Mouse (Mus musculus) heart, embryonic 12.5 days (tissue): ENCODE results near the gene Palm2. TPM values are rescaled to one million over a fixed set of nuclear protein-coding genes. Genes with fewer than 3 reads are reported as not detected.

Experiments used
- ATAC-seq: fragments of 200-750 bp; cut with Nextera tagmentation; 2 replicates; pipeline ENCODE4 v1.8.0; 2017; ENCODE audit warnings: moderate TSS enrichment, moderate library complexity; ENCODE audit not compliant: insufficient number of reproducible peaks, low FRiP score
- H3K27ac ChIP-seq: fragments of 300-500 bp; sonication (generic); 2 replicates; pipeline ENCODE4 v1.5.1; 2016; ENCODE audit warnings: mild to moderate bottlenecking, moderate library complexity; ENCODE audit not compliant: poor library complexity, severe bottlenecking
- H3K27me3 ChIP-seq: fragments of 300-500 bp; sonication (generic); replicated peaks from 2 replicates; pipeline ENCODE4 v1.6.1; 2016; ENCODE audit warnings: mild to moderate bottlenecking, moderate library complexity
- H3K36me3 ChIP-seq: fragments of 300-500 bp; sonication (generic); 2 replicates; pipeline ENCODE4 v1.6.1; 2016; ENCODE audit warnings: mild to moderate bottlenecking, moderate library complexity
- H3K4me1 ChIP-seq: fragments of 300-500 bp; sonication (generic); replicated peaks from 2 replicates; pipeline ENCODE4 v1.6.1; 2016; ENCODE audit warnings: mild to moderate bottlenecking
- H3K4me2 ChIP-seq: fragments of 300-500 bp; sonication (generic); 2 replicates; pipeline ENCODE4 v1.6.1; 2016; ENCODE audit warnings: mild to moderate bottlenecking, moderate library complexity
- H3K4me3 ChIP-seq: fragments of 300-500 bp; sonication (generic); 2 replicates; pipeline ENCODE4 v1.5.1; 2016; ENCODE audit warnings: mild to moderate bottlenecking
- H3K9ac ChIP-seq: fragments of 300-500 bp; sonication (generic); 2 replicates; pipeline ENCODE4 v1.6.1; 2016; ENCODE audit warnings: mild to moderate bottlenecking, moderate library complexity
- H3K9me3 ChIP-seq: fragments of 300-500 bp; sonication (generic); replicated peaks from 2 replicates; pipeline ENCODE4 v1.6.1; 2016; ENCODE audit warnings: mild to moderate bottlenecking, moderate library complexity
- WGBS: fragments of 180-500 bp; shearing (Covaris S2); methylation state at CpG from one replicate; pipeline ENCODE4 v1.1.7; 2016; 5-methylcytosine and 5-hydroxymethylcytosine counted together
- polyA plus RNA-seq: library from polyadenylated mRNA; unstranded; fragments of >200 nt; fragmentation: Nextera tagmentation; extraction: Ambion mirVana; gene quantifications from 2 replicates; pipeline ENCODE4 v1.2.1, GENCODE M21; 2016

Gene Palm2
- polyA plus RNA-seq, 1 experiment from 2014 or later = 35.1 TPM

DNA sequence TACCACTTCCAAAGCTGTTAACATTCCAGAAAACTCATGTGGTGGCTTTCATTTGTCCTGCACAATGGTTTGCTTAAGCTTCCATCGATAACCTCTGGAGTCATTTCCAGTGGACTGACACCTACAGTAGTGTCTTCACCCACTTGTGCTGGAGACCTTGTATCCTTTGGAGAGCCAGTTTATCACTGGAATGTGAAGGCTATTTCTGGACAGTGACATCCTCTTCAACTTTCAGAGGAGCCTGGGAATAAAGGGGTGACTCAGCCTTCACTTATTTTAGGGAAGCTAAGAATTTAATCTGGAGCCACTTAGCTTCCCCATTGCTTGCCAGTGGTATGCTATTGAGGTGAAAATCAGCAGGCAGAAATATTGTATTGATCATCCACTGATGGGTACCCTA lies 154.3 kb downstream of the Palm2 start:
- H3K36me3 ChIP-seq = peaks cover 4% of the 10 kb centered on the region
- no peaks in the 10 kb centered on the region for H3K27me3 ChIP-seq
- H3K4me1 ChIP-seq = peaks cover 81% of the 10 kb centered on the region
- H3K27ac ChIP-seq = peak overlapping the region; percentile 88
- peak; percentile 49; the same call in 1 of the 2 replicates for ATAC-seq
- no peaks in the 10 kb centered on the region for H3K9me3 ChIP-seq
- no peak overlapping the region for H3K4me3 ChIP-seq
- WGBS = 47% methylated on average over 1 of the region's 1 CpGs
- no peak overlapping the region for H3K9ac ChIP-seq
- peak overlapping the region; percentile 31; the same call in 1 of the 2 replicates for H3K4me2 ChIP-seq

DNA sequence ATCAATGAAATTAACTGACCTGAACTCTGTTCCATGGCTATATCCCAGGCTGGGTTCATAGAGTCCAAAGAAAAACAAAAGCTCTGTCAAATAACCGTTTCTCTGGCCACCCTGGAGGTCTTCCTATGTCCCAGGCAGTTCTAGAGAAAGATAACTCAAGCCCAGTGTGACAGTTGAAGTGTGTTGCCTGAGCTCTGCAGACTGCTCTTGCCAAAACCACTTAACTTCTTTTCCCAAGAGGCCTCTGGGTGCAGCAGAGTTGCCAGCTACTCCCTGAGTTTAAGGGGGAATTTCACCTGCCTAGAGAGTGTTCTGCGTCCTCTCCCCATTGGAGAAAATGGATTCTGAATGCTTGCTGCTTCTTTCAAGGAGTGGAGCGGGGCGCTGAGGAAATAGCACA lies 158.7 kb downstream of the Palm2 start:
- no peak overlapping the region for H3K4me3 ChIP-seq
- no peaks in the 10 kb centered on the region for H3K27me3 ChIP-seq
- H3K9me3 ChIP-seq = no peaks in the 10 kb centered on the region
- H3K36me3 ChIP-seq = 0 out of 2 replicates have a peak, but pooled peaks cover 3% of the 10 kb centered on the region
- H3K27ac ChIP-seq = peak overlapping the region; percentile 61
- peaks cover 69% of the 10 kb centered on the region for H3K4me1 ChIP-seq
- H3K4me2 ChIP-seq = 0 out of 2 replicates have a peak overlapping the region, but pooled peaks have one; percentile 6
- no peak for ATAC-seq
- no peak overlapping the region for H3K9ac ChIP-seq
- 63% methylated on average over 4 of the region's 4 CpGs for WGBS

DNA sequence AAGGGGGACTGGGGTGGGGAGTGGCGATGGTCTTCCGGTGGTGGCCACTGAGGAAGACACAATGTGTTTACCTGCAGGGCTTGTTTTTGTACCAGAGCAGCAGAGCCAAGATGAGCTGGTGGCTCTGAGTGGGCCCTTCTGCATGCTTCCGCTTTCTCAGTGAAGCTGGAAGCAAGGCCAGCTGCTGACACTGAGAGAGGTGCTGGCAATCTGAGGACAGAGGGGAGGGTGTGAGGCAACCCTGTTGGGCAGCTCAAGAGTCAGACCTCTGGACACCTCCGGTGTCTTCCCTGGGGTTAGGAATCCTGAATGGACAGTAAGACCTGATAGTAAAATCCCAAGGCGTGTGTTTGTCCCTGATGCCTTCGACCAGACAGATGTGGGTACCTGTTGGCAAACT lies 165.9 kb downstream of the Palm2 start:
- H3K9me3 ChIP-seq = no peaks in the 10 kb centered on the region
- no peak overlapping the region for H3K4me3 ChIP-seq
- H3K4me2 ChIP-seq = no peak overlapping the region
- no peak for ATAC-seq
- WGBS = 76% methylated on average over 6 of the region's 6 CpGs
- no peaks in the 10 kb centered on the region for H3K27me3 ChIP-seq
- 0 out of 2 replicates have a peak, but pooled peaks cover 3% of the 10 kb centered on the region for H3K36me3 ChIP-seq
- H3K9ac ChIP-seq = 0 out of 2 replicates have a peak overlapping the region, but pooled peaks have one; percentile 2
- H3K4me1 ChIP-seq = peaks cover 77% of the 10 kb centered on the region
- H3K27ac ChIP-seq = peak overlapping the region; percentile 47; the same call in 1 of the 2 replicates

DNA sequence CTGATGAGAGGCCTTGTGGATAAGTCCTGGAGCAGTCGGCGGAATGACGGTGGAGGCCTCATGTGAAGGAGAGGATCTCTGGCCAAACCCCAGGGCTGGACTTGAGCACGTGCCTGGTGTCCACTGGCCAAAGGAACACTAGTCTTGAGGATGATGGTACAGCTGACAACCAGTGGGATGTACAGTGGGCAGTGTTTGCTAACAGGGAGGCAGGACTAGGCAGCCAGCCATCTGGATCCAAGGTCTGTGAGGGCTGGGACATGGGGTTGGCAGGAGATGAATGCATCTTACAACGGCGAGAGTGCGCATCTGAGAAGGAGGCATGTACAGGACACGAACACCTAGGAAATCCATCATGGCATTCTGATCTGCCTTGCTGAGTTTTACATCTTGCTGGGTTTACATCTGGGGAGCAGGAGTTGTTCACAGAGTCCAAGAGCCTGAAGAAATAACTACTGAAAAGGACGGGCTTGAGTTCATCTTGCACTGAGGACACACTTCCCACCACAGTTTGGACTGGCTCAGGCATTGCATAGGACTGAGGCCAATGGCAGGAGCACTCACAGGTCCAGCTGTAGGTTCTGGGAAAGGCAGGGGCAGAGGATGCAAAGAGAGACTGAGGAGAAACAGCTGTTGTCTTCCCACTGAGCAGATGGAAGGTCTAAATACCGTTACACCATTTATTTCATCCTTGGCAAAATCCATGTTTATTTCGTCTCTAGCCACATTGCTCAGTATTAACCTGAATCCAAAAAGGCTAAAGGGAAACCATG lies 166.8 kb downstream of the Palm2 start:
- H3K4me1 ChIP-seq = peaks cover 77% of the 10 kb centered on the region
- no peak overlapping the region for H3K9ac ChIP-seq
- ATAC-seq = no peak
- WGBS = 72% methylated on average over 11 of the region's 11 CpGs
- no peak overlapping the region for H3K4me2 ChIP-seq
- 0 out of 2 replicates have a peak, but pooled peaks cover 3% of the 10 kb centered on the region for H3K36me3 ChIP-seq
- no peaks in the 10 kb centered on the region for H3K9me3 ChIP-seq
- H3K27ac ChIP-seq = peak overlapping the region; percentile 55
- H3K27me3 ChIP-seq = no peaks in the 10 kb centered on the region
- H3K4me3 ChIP-seq = no peak overlapping the region

DNA sequence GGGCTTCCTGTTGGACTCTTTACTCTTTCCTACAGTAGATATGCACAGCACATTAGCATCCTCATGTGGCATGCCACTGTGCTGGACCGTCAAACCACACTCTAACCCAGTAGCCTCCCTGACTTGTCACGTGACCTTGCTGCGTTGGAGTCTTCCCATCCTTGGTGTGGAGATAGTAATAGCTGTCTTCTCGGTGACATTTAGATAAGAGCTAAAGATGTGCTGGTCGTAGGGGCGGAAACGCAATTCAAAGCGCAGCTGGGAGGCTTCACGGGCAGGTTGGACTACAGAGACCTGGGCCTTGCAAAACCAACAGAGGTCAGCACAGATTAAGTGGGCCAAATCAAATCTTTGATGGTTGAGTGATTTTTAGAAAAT lies 167.4 kb downstream of the Palm2 start:
- Histone ChIP-seq H3K27me3 (no peaks in the 10 kb centered on the region), H3K27ac (peak overlapping the region; percentile 55; the same call in 1 of the 2 replicates), H3K36me3 (0 out of 2 replicates have a peak, but pooled peaks cover 3% of the 10 kb centered on the region), H3K9me3 (no peaks in the 10 kb centered on the region), H3K4me2 (no peak overlapping the region), H3K4me1 (peaks cover 77% of the 10 kb centered on the region), H3K4me3 (no peak overlapping the region), H3K9ac (no peak overlapping the region)
- no peak for ATAC-seq
- 35% methylated on average over 9 of the region's 9 CpGs for WGBS

DNA sequence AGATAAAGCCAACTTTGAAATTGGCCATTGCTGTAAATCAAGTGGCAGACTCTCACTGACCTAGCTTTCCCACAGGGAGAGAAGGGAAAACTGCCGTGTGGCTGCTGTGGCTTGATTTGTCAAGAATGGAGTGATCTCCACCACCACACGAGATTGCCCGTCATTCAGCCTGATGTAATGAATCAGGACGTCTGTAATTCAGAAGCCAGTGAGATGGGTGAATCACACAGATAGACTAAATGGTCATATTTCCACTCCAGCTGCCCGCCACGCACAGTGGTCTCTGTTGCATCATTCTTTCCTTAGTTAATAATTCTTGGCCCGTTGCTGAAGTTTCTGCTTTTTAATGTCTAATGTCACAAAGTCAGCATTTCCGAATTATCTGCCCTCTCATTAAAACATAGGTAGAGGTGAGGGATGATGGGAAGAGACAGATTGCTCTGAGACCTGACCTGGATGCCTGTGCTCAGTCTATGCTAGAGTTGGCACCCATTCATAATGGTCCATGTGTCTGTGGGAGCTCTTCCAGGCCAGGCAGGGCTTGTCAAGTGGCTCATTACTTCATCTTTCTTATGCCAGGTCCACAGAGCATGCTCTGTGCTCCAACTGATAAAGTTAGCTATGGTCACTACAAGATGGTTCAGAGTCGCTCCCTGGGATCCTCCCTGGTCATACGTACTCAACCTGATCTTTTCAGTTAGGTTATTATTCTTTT lies 168.0 kb downstream of the Palm2 start:
- no peak for ATAC-seq
- Histone ChIP-seq H3K4me2 (no peak overlapping the region), H3K27ac (peak overlapping the region; percentile 55), H3K4me1 (peaks cover 77% of the 10 kb centered on the region), H3K9ac (no peak overlapping the region), H3K27me3 (no peaks in the 10 kb centered on the region), H3K9me3 (no peaks in the 10 kb centered on the region), H3K36me3 (0 out of 2 replicates have a peak, but pooled peaks cover 3% of the 10 kb centered on the region), H3K4me3 (no peak overlapping the region)
- WGBS = 65% methylated on average over 10 of the region's 10 CpGs

DNA sequence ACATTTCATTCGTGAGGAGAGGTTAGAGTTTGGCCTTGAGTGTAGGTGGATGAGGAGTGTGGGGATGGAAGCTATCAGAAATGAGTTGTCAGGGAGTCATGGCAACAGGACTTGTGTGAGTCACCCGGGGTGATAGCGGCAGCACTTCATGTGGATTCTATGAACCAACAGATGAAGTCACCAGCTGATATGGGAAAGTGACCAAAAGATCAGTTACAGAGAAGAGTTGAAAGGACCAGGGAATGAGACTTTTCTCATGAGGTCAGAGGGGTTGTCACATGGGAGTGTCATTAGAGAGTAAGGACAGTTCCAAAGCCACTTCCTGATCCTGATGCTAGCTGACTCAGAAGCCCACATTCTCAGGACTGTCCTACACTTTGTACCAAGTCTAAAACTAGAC lies 172.2 kb downstream of the Palm2 start:
- Histone ChIP-seq H3K4me3 (no peak overlapping the region), H3K27ac (peak overlapping the region; percentile 74), H3K9me3 (no peaks in the 10 kb centered on the region), H3K9ac (no peak overlapping the region), H3K27me3 (no peaks in the 10 kb centered on the region), H3K4me2 (0 out of 2 replicates have a peak overlapping the region, but pooled peaks have one; percentile 7), H3K4me1 (peaks cover 72% of the 10 kb centered on the region), H3K36me3 (0 out of 2 replicates have a peak, but pooled peaks cover 3% of the 10 kb centered on the region)
- 12% methylated on average over 3 of the region's 3 CpGs for WGBS
- ATAC-seq = peak; percentile 68

DNA sequence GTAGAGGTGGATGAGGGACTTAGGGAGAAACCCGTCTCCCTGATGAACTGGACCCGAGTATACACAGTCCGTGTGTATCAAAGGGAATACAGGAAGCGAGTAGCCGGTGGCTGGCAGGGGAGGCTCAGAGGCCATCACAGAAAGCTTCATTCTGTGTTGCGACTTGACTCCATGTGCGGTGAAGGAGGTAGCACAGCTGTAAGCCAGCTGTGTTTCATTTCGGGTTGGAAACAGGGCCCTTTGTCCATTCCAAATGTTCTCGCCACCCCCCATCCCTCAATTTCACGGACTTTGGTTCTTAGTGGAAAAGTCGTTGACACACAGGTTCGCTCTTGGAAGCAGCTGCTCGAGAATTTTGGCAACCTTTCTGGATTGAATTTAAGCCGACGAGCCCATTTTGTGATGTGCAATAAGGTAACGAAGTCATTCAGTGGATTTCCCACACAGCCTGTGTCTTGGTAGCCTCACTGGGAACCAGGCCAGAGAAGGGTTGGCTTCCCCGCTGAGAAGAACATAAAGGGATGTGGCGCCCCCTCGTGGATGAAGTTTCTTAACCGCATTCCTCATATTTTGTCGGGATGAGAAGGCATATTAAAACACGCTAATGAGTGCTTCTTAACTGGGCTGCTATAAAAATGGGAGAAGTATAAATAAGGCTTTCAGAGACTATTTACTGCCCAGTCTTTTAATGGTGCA lies 173.3 kb downstream of the Palm2 start:
- H3K36me3 ChIP-seq = 0 out of 2 replicates have a peak, but pooled peaks cover 3% of the 10 kb centered on the region
- peak overlapping the region; percentile 25 for H3K4me2 ChIP-seq
- no peaks in the 10 kb centered on the region for H3K27me3 ChIP-seq
- peaks cover 72% of the 10 kb centered on the region for H3K4me1 ChIP-seq
- WGBS = 40% methylated on average over 22 of the region's 22 CpGs
- H3K4me3 ChIP-seq = no peak overlapping the region
- H3K9me3 ChIP-seq = no peaks in the 10 kb centered on the region
- H3K9ac ChIP-seq = 0 out of 2 replicates have a peak overlapping the region, but pooled peaks have one; percentile 21
- 0 out of 2 replicates have a peak, but pooled peaks have one; percentile 49 for ATAC-seq
- peak overlapping the region; percentile 48; the same call in 1 of the 2 replicates for H3K27ac ChIP-seq

DNA sequence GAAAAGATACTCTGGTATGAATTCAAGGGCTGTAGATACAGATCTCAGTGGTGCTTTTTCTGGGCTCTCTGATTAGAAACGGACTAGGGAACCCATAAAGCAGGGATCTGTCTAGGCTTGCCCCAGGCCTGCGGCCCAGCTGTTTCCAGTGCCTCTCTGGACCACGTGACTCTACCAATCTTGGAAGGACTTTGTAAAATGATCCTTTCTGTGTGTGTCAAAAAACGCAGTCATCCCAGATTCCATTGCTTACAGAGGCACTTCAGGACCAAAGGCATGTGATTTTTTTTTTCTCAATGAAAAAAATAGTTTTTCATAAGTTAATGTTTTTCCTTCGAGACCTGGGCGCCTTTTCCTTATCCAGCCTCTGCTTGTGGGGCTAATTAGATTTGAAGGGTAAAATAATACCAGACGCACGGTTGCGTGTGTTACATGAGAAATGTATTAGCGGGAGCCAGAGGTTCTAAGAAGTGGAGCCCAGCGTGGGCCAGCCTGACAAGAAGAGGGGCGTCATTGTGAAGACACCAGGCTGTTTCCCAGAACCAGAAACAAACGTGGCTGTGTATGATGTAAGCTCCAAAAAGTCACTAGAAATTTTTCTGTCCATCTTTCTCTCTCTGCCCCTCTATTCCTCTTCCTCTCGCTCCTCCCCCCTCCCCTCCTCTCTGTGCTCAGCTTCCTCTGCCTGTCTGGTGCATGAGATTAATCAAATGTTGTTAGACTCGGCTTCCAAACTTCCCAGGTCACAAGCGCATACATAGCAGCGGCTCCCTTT lies 177.4 kb downstream of the Palm2 start:
- Histone ChIP-seq H3K4me1 (peaks cover 50% of the 10 kb centered on the region), H3K27ac (peak overlapping the region; percentile 58), H3K36me3 (no peaks in the 10 kb centered on the region), H3K4me2 (peak overlapping the region; percentile 21), H3K27me3 (no peaks in the 10 kb centered on the region), H3K9me3 (0 out of 2 replicates have a peak, but pooled peaks cover 1% of the 10 kb centered on the region), H3K4me3 (no peak overlapping the region), H3K9ac (no peak overlapping the region)
- no peak for ATAC-seq
- 55% methylated on average over 17 of the region's 17 CpGs for WGBS

DNA sequence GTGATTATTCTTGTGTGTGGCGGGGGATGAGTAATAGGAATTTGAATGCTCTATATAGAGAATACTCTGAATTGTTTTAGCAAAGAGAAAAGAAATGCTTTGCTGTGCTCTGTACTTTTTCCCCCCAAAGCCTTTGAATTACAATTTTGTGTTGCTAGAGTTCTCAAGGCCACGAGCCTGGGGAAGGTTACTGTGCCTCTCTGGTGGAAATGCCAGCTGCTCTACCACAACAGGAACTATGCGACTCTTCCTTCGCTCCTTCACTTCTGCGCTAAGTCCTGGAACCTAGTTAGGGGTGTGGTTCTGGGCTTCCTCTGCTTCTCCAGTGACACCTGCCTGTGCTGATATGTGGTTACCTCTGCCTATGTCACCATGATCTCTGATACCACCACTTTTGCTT lies 178.7 kb downstream of the Palm2 start:
- Histone ChIP-seq H3K9me3 (0 out of 2 replicates have a peak, but pooled peaks cover 3% of the 10 kb centered on the region), H3K9ac (no peak overlapping the region), H3K27me3 (no peaks in the 10 kb centered on the region), H3K27ac (no peak overlapping the region), H3K36me3 (no peaks in the 10 kb centered on the region), H3K4me3 (no peak overlapping the region), H3K4me1 (peaks cover 38% of the 10 kb centered on the region), H3K4me2 (no peak overlapping the region)
- no peak for ATAC-seq
- WGBS = 81% methylated on average over 5 of the region's 5 CpGs
